In genomic region chr1:132375256-132375655, GRCm38 (mm10) we compare ENCODE assay signal across 8 mouse cellular contexts. TPM values are rescaled to one million over a fixed set of nuclear protein-coding genes. Genes with fewer than 3 reads are reported as not detected.
DNase-seq lines count a peak whose midpoint lies in the region; ATAC-seq and TF ChIP-seq lines count a peak whose summit lies in the region.

No protein-coding gene starts in this region.

- H3K27me3 ChIP-seq in forebrain, embryonic 14.5 days (replicated peaks; ENCODE audit: control insufficient read depth, insufficient read depth, low read length), result no peaks in the 10 kb centered on the region
- H3K27me3 ChIP-seq in liver, embryonic 15.5 days, result no peaks in the 10 kb centered on the region

- DNase-seq in layer of hippocampus, adult 9-11 months, result peak; percentile 85
- DNase-seq in layer of hippocampus, postnatal 25 days (ENCODE audit: extremely low spot score in 1 of 2, low spot score in 1 of 2), result no peak
- DNase-seq in forebrain, embryonic 14.5 days (ENCODE audit: low spot score), result no peak
- no peak for DNase-seq in gastrocnemius, adult 18-20 months (ENCODE audit: low spot score)
- DNase-seq in testis, postnatal 10 days (ENCODE audit: low spot score), result no peak
- DNase-seq in adipocyte (ENCODE audit: low spot score), result no peak

- ATAC-seq in forebrain, embryonic 14.5 days, result peak; percentile 29; the same call in 1 of the 2 replicates
- ATAC-seq in liver, embryonic 15.5 days (ENCODE audit: insufficient read depth), result no peak

- WGBS in forebrain, embryonic 14.5 days, result 30% methylated on average over 4 of the region's 4 CpGs
- 27% methylated on average over 4 of the region's 4 CpGs for WGBS in liver, embryonic 15.5 days (ENCODE audit: insufficient replicate concordance)

- H3K4me2 ChIP-seq in forebrain, embryonic 14.5 days (ENCODE audit: low read length), result no peak overlapping the region
- H3K4me2 ChIP-seq in liver, embryonic 15.5 days, result peak overlapping the region; percentile 66

- no peaks in the 10 kb centered on the region for H3K9me3 ChIP-seq in forebrain, embryonic 14.5 days (replicated peaks; ENCODE audit: control insufficient read depth, low read length)
- H3K9me3 ChIP-seq in liver, embryonic 15.5 days (replicated peaks), result no peaks in the 10 kb centered on the region

- no peak overlapping the region for H3K4me3 ChIP-seq in cortical plate, adult 2 months (ENCODE audit: insufficient read depth, low read length)
- no peak overlapping the region for H3K4me3 ChIP-seq in forebrain, embryonic 14.5 days (ENCODE audit: low read depth, low read length)
- peak overlapping the region; percentile 39 for H3K4me3 ChIP-seq in liver, embryonic 15.5 days (replicated peaks)

- peak overlapping the region; percentile 87; the same call in 1 of the 2 replicates for H3K27ac ChIP-seq in cortical plate, adult 2 months (ENCODE audit: insufficient read depth, low read length)
- peak overlapping the region; percentile 50; the same call in 1 of the 2 replicates for H3K27ac ChIP-seq in forebrain, embryonic 14.5 days (ENCODE audit: low read depth, low read length)
- peak overlapping the region; percentile 95 for H3K27ac ChIP-seq in liver, embryonic 15.5 days (replicated peaks)

- 0 out of 2 replicates have a peak overlapping the region, but pooled peaks have one; percentile 13 for H3K9ac ChIP-seq in forebrain, embryonic 14.5 days (ENCODE audit: low read length)
- H3K9ac ChIP-seq in liver, embryonic 15.5 days, result peak overlapping the region; percentile 57

- TF ChIP-seq CTCF in cortical plate, adult 2 months (IDR thresholded peaks at IDR 0.05; ENCODE audit: extremely low read depth, insufficient read depth, low read length), result no peak

- H3K36me3 ChIP-seq in forebrain, embryonic 14.5 days (ENCODE audit: control insufficient read depth, insufficient read depth, low read length), result peaks cover 38% of the 10 kb centered on the region
- peaks cover 85% of the 10 kb centered on the region for H3K36me3 ChIP-seq in liver, embryonic 15.5 days (replicated peaks)

- TF ChIP-seq POLR2A in cortical plate, adult 2 months (IDR thresholded peaks at IDR 0.05; ENCODE audit: extremely low read depth, insufficient read depth, low read length), result no peak

- peaks cover 23% of the 10 kb centered on the region for H3K4me1 ChIP-seq in cortical plate, adult 2 months (ENCODE audit: control insufficient read depth, insufficient read depth, low read length)
- H3K4me1 ChIP-seq in forebrain, embryonic 14.5 days (ENCODE audit: control insufficient read depth, insufficient read depth, low read length), result peaks cover 49% of the 10 kb centered on the region
- H3K4me1 ChIP-seq in liver, embryonic 15.5 days (replicated peaks), result peaks cover 100% of the 10 kb centered on the region

RNA-seq across cellular contexts. Expression of gene Tmcc2, which starts 15.8 kb away (rescaled TPM):
- total RNA-seq in layer of hippocampus, postnatal 25 days (2021), result 100 to 1,000 TPM; 232 to 246 TPM
- 124 and 135 TPM in 2 replicates for polyA plus RNA-seq in cortical plate, adult 2 months (2012; rRNA removed)
- 18.2 and 23.1 TPM in 2 replicates for polyA plus RNA-seq in forebrain, embryonic 14.5 days (2014; fragmentation: Nextera tagmentation; extraction: Ambion mirVana)
- polyA plus RNA-seq in liver, embryonic 15.5 days (2015; fragmentation: Nextera tagmentation; extraction: Ambion mirVana), result 598 and 710 TPM in 2 replicates
- total RNA-seq in gastrocnemius, adult 18-20 months (2021), result 10 to 100 TPM; 36.8 to 41.5 TPM

RNA-seq across cellular contexts. Expression of gene Dstyk, which starts 42.1 kb away (rescaled TPM):
- total RNA-seq in layer of hippocampus, postnatal 25 days (2021), result 10 to 100 TPM; 47.4 to 49.5 TPM
- polyA plus RNA-seq in cortical plate, adult 2 months (2012; rRNA removed), result 24.0 TPM in 2 replicates
- 7.7 and 8.9 TPM in 2 replicates for polyA plus RNA-seq in forebrain, embryonic 14.5 days (2014; fragmentation: Nextera tagmentation; extraction: Ambion mirVana)
- 4.5 and 5.3 TPM in 2 replicates for polyA plus RNA-seq in liver, embryonic 15.5 days (2015; fragmentation: Nextera tagmentation; extraction: Ambion mirVana)
- 1 to 10 TPM; 9.6 to 9.9 TPM for total RNA-seq in gastrocnemius, adult 18-20 months (2021)

RNA-seq across cellular contexts. Expression of gene Nuak2, which starts 59.3 kb away (rescaled TPM):
- under 1 TPM; 0.64 to 0.92 TPM for total RNA-seq in layer of hippocampus, postnatal 25 days (2021)
- 1.1 TPM in 2 replicates for polyA plus RNA-seq in cortical plate, adult 2 months (2012; rRNA removed)
- 18.8 and 20.1 TPM in 2 replicates for polyA plus RNA-seq in forebrain, embryonic 14.5 days (2014; fragmentation: Nextera tagmentation; extraction: Ambion mirVana)
- polyA plus RNA-seq in liver, embryonic 15.5 days (2015; fragmentation: Nextera tagmentation; extraction: Ambion mirVana), result 3.1 and 3.6 TPM in 2 replicates
- total RNA-seq in gastrocnemius, adult 18-20 months (2021), result 1 to 10 TPM in 1 of 2 experiments, under 1 TPM in 1; 0.87 to 1.1 TPM
